Mouse (Mus musculus): ENCODE results near the gene Rps6kb1. TPM values are rescaled to one million over a fixed set of nuclear protein-coding genes. Genes with fewer than 3 reads are reported as not detected.
"Not testable (repeated sequence)": the region's sequence is repeated elsewhere in the genome, so short reads cannot be mapped to it uniquely, and the experiment has no call there.

The Rps6kb1 gene
- polyA plus RNA-seq, 1 experiment from 2014 or later = 53.1 TPM

- WGBS = 98% methylated on average over 1 of the region's 1 CpGs
- H3K4me2 ChIP-seq (ENCODE audit: low read length) = no peak overlapping the region
- no peaks in the 10 kb centered on the region for H3K27me3 ChIP-seq (replicated peaks; ENCODE audit: control insufficient read depth, insufficient read depth, low read length)
- H3K9me3 ChIP-seq (ENCODE audit: control insufficient read depth, low read length) = no peaks in the 10 kb centered on the region
- peaks cover 5% of the 10 kb centered on the region for H3K4me1 ChIP-seq (ENCODE audit: control insufficient read depth, insufficient read depth, low read depth, low read length)
- no peak overlapping the region for H3K27ac ChIP-seq (ENCODE audit: low read depth, low read length)
- H3K9ac ChIP-seq (ENCODE audit: low read depth, low read length) = no peak overlapping the region
- no peak for ATAC-seq
- H3K36me3 ChIP-seq (ENCODE audit: control insufficient read depth, insufficient read depth, low read length) = peaks cover 4% of the 10 kb centered on the region; the same call in 1 of the 2 replicates
- H3K4me3 ChIP-seq (ENCODE audit: low read length) = no peak overlapping the region
Measured at GRCm38 (mm10) chr11:86490782-86491181, 53.8 kb downstream of the Rps6kb1 start.

- Histone ChIP-seq H3K4me1 (ENCODE audit: control insufficient read depth, insufficient read depth, low read depth, low read length) (peaks cover 9% of the 10 kb centered on the region), H3K4me2 (ENCODE audit: low read length) (peak overlapping the region; percentile 85), H3K4me3 (ENCODE audit: low read length) (peak overlapping the region; percentile 77), H3K9me3 (ENCODE audit: control insufficient read depth, low read length) (no peaks in the 10 kb centered on the region), H3K27ac (ENCODE audit: low read depth, low read length) (peak overlapping the region; percentile 86), H3K9ac (ENCODE audit: low read depth, low read length) (peak overlapping the region; percentile 77), H3K36me3 (ENCODE audit: control insufficient read depth, insufficient read depth, low read length) (peaks cover 4% of the 10 kb centered on the region; the same call in 1 of the 2 replicates), H3K27me3 (replicated peaks; ENCODE audit: control insufficient read depth, insufficient read depth, low read length) (no peaks in the 10 kb centered on the region)
- ATAC-seq = peak; percentile 57
- WGBS = 0% methylated on average over 25 of the region's 25 CpGs
Measured at GRCm38 (mm10) chr11:86484910-86485510, 59.6 kb downstream of the Rps6kb1 start.

GRCm38 (mm10) chr11:86484101-86484868 is 60.3 kb downstream of the Rps6kb1 start, which contains the start of gene Rnft1:
Gene Rnft1 (plus strand): TSS chr11:86484657.
- WGBS = under 1% methylated on average over 68 of the region's 68 CpGs
- H3K9ac ChIP-seq (ENCODE audit: low read depth, low read length) = peak within 1 kb of the TSS; percentile 77
- no peaks in the 10 kb centered on the region for H3K9me3 ChIP-seq (ENCODE audit: control insufficient read depth, low read length)
- no peaks in the 10 kb centered on the region for H3K27me3 ChIP-seq (replicated peaks; ENCODE audit: control insufficient read depth, insufficient read depth, low read length)
- peak within 1 kb of the TSS; percentile 85 for H3K4me2 ChIP-seq (ENCODE audit: low read length)
- ATAC-seq = peak; percentile 98
- peak within 1 kb of the TSS; percentile 77 for H3K4me3 ChIP-seq (ENCODE audit: low read length)
- no peaks in the 10 kb centered on the region; the same call in 1 of the 2 replicates for H3K36me3 ChIP-seq (ENCODE audit: control insufficient read depth, insufficient read depth, low read length)
- H3K27ac ChIP-seq (ENCODE audit: low read depth, low read length) = peak within 1 kb of the TSS; percentile 86
- peaks cover 9% of the 10 kb centered on the region for H3K4me1 ChIP-seq (ENCODE audit: control insufficient read depth, insufficient read depth, low read depth, low read length)

GRCm38 (mm10) chr11:86473576-86473975 is 71.0 kb downstream of the Rps6kb1 start:
- Histone ChIP-seq H3K9me3 (ENCODE audit: control insufficient read depth, low read length) (no peaks in the 10 kb centered on the region), H3K4me2 (ENCODE audit: low read length) (peak overlapping the region; percentile 40; the same call in 1 of the 2 replicates), H3K36me3 (ENCODE audit: control insufficient read depth, insufficient read depth, low read length) (no peaks in the 10 kb centered on the region), H3K4me3 (ENCODE audit: low read length) (no peak overlapping the region), H3K4me1 (ENCODE audit: control insufficient read depth, insufficient read depth, low read depth, low read length) (no peaks in the 10 kb centered on the region), H3K27me3 (replicated peaks; ENCODE audit: control insufficient read depth, insufficient read depth, low read length) (no peaks in the 10 kb centered on the region), H3K27ac (ENCODE audit: low read depth, low read length) (no peak overlapping the region; the same call in 1 of the 2 replicates), H3K9ac (ENCODE audit: low read depth, low read length) (no peak overlapping the region)
- WGBS = 54% methylated on average over 3 of the region's 3 CpGs
- no peak for ATAC-seq

GRCm38 (mm10) chr11:86472771-86473171 is 71.8 kb downstream of the Rps6kb1 start:
- ATAC-seq = peak; percentile 63; the same call in 1 of the 2 replicates

GRCm38 (mm10) chr11:86471785-86472184 is 72.8 kb downstream of the Rps6kb1 start:
- 53% methylated on average over 6 of the region's 6 CpGs for WGBS
- H3K27me3 ChIP-seq (replicated peaks; ENCODE audit: control insufficient read depth, insufficient read depth, low read length) = no peaks in the 10 kb centered on the region
- no peaks in the 10 kb centered on the region for H3K4me1 ChIP-seq (ENCODE audit: control insufficient read depth, insufficient read depth, low read depth, low read length)
- no peaks in the 10 kb centered on the region for H3K9me3 ChIP-seq (ENCODE audit: control insufficient read depth, low read length)
- H3K4me3 ChIP-seq (ENCODE audit: low read length) = no peak overlapping the region
- ATAC-seq = no peak
- no peak overlapping the region for H3K4me2 ChIP-seq (ENCODE audit: low read length)
- no peak overlapping the region for H3K27ac ChIP-seq (ENCODE audit: low read depth, low read length)
- H3K9ac ChIP-seq (ENCODE audit: low read depth, low read length) = no peak overlapping the region
- no peaks in the 10 kb centered on the region for H3K36me3 ChIP-seq (ENCODE audit: control insufficient read depth, insufficient read depth, low read length)

More at GRCm38 (mm10) chr11:86472771-86473171, 71.8 kb downstream of the Rps6kb1 start:
- H3K27ac ChIP-seq (ENCODE audit: low read depth, low read length) = peak overlapping the region; percentile 65
- peak overlapping the region; percentile 40 for H3K4me2 ChIP-seq (ENCODE audit: low read length)
- 39% methylated on average over 7 of the region's 7 CpGs for WGBS
- H3K9me3 ChIP-seq (ENCODE audit: control insufficient read depth, low read length) = no peaks in the 10 kb centered on the region
- no peaks in the 10 kb centered on the region for H3K27me3 ChIP-seq (replicated peaks; ENCODE audit: control insufficient read depth, insufficient read depth, low read length)
- H3K9ac ChIP-seq (ENCODE audit: low read depth, low read length) = no peak overlapping the region
- H3K4me3 ChIP-seq (ENCODE audit: low read length) = no peak overlapping the region
- no peaks in the 10 kb centered on the region for H3K4me1 ChIP-seq (ENCODE audit: control insufficient read depth, insufficient read depth, low read depth, low read length)
- H3K36me3 ChIP-seq (ENCODE audit: control insufficient read depth, insufficient read depth, low read length) = no peaks in the 10 kb centered on the region

GRCm38 (mm10) chr11:86468971-86469370 is 75.6 kb downstream of the Rps6kb1 start:
- no peaks in the 10 kb centered on the region for H3K9me3 ChIP-seq (ENCODE audit: control insufficient read depth, low read length)
- no peak for ATAC-seq
- no peak overlapping the region for H3K9ac ChIP-seq (ENCODE audit: low read depth, low read length)
- no peaks in the 10 kb centered on the region for H3K27me3 ChIP-seq (replicated peaks; ENCODE audit: control insufficient read depth, insufficient read depth, low read length)
- H3K4me2 ChIP-seq (ENCODE audit: low read length) = no peak overlapping the region
- H3K4me3 ChIP-seq (ENCODE audit: low read length) = no peak overlapping the region
- WGBS = 69% methylated on average over 4 of the region's 4 CpGs
- no peak overlapping the region for H3K27ac ChIP-seq (ENCODE audit: low read depth, low read length)
- no peaks in the 10 kb centered on the region for H3K36me3 ChIP-seq (ENCODE audit: control insufficient read depth, insufficient read depth, low read length)
- no peaks in the 10 kb centered on the region for H3K4me1 ChIP-seq (ENCODE audit: control insufficient read depth, insufficient read depth, low read depth, low read length)

GRCm38 (mm10) chr11:86468345-86468744 is 76.3 kb downstream of the Rps6kb1 start:
- WGBS = 75% methylated on average over 8 of the region's 8 CpGs
- H3K9ac ChIP-seq (ENCODE audit: low read depth, low read length) = no peak overlapping the region
- no peaks in the 10 kb centered on the region for H3K27me3 ChIP-seq (replicated peaks; ENCODE audit: control insufficient read depth, insufficient read depth, low read length)
- no peak overlapping the region for H3K4me3 ChIP-seq (ENCODE audit: low read length)
- no peak overlapping the region for H3K27ac ChIP-seq (ENCODE audit: low read depth, low read length)
- no peaks in the 10 kb centered on the region for H3K36me3 ChIP-seq (ENCODE audit: control insufficient read depth, insufficient read depth, low read length)
- no peak; the same call in 1 of the 2 replicates for ATAC-seq
- no peaks in the 10 kb centered on the region for H3K9me3 ChIP-seq (ENCODE audit: control insufficient read depth, low read length)
- no peaks in the 10 kb centered on the region for H3K4me1 ChIP-seq (ENCODE audit: control insufficient read depth, insufficient read depth, low read depth, low read length)
- H3K4me2 ChIP-seq (ENCODE audit: low read length) = no peak overlapping the region

GRCm38 (mm10) chr11:86464275-86464674 is 80.3 kb downstream of the Rps6kb1 start:
- not testable (repeated sequence) for H3K27me3 ChIP-seq (replicated peaks; ENCODE audit: control insufficient read depth, insufficient read depth, low read length); H3K4me1 ChIP-seq (ENCODE audit: control insufficient read depth, insufficient read depth, low read depth, low read length); H3K9me3 ChIP-seq (ENCODE audit: control insufficient read depth, low read length); H3K4me3 ChIP-seq (ENCODE audit: low read length); H3K4me2 ChIP-seq (ENCODE audit: low read length); ATAC-seq; H3K36me3 ChIP-seq (ENCODE audit: control insufficient read depth, insufficient read depth, low read length); H3K9ac ChIP-seq (ENCODE audit: low read depth, low read length); H3K27ac ChIP-seq (ENCODE audit: low read depth, low read length)
- WGBS = 15% methylated on average over 8 of the region's 8 CpGs

Data from hindbrain, embryonic 16.5 days (tissue).